Comparison of ENCODE assay signal across 8 mouse cellular contexts in genomic region chr1:121440535-121441381, GRCm38 (mm10). TPM values are rescaled to one million over a fixed set of nuclear protein-coding genes. Genes with fewer than 3 reads are reported as not detected.
DNase-seq lines count a peak whose midpoint lies in the region; TF ChIP-seq lines count a peak whose summit lies in the region.

No protein-coding gene starts in this region.

- peaks cover 6% of the 10 kb centered on the region; the same call in 1 of the 2 replicates for H3K4me1 ChIP-seq in E14TG2a.4 (replicated peaks; ENCODE audit: low read depth, low read length)
- no peaks in the 10 kb centered on the region for H3K4me1 ChIP-seq in lung, adult 2 months (ENCODE audit: control insufficient read depth, insufficient read depth, low read length)

- H3K27me3 ChIP-seq in E14TG2a.4 (ENCODE audit: insufficient read depth, low read length): no peaks in the 10 kb centered on the region

- H3K36me3 ChIP-seq in E14TG2a.4 (ENCODE audit: insufficient read depth, low read length): peaks cover 53% of the 10 kb centered on the region

- no peak overlapping the region for H3K4me3 ChIP-seq in E14TG2a.4 (replicated peaks; ENCODE audit: low read length)
- H3K4me3 ChIP-seq in layer of hippocampus, adult 2 months: no peak overlapping the region
- H3K4me3 ChIP-seq in lung, adult 2 months (replicated peaks; ENCODE audit: extremely low read depth, low read depth, low read length): no peak overlapping the region

- no peaks in the 10 kb centered on the region for H3K9me3 ChIP-seq in E14TG2a.4 (ENCODE audit: low read length)

- peak; percentile 77 for TF ChIP-seq CTCF in E14TG2a.4 (conservative IDR thresholded peaks at IDR 0.05; ENCODE audit: low read length)
- TF ChIP-seq CTCF in brain, embryonic 14.5 days (IDR thresholded peaks at IDR 0.05; ENCODE audit: borderline replicate concordance, extremely low read depth, insufficient read depth, insufficient read length): peak; percentile 87
- TF ChIP-seq CTCF in layer of hippocampus, adult 2 months (conservative IDR thresholded peaks at IDR 0.05): peak; percentile 95
- peak; percentile 82 for TF ChIP-seq CTCF in lung, adult 2 months (IDR thresholded peaks at IDR 0.05; ENCODE audit: insufficient read depth, low read length)

- no peak overlapping the region for H3K27ac ChIP-seq in layer of hippocampus, adult 2 months

- TF ChIP-seq POLR2A in brain, embryonic 14.5 days (IDR thresholded peaks at IDR 0.05; ENCODE audit: borderline replicate concordance, extremely low read depth, insufficient read depth, insufficient read length, poor library complexity, severe bottlenecking): no peak
- TF ChIP-seq POLR2A in lung, adult 2 months (IDR thresholded peaks at IDR 0.05; ENCODE audit: borderline replicate concordance, extremely low read depth, low read depth, low read length): no peak

- DNase-seq in brain, embryonic 14.5 days (ENCODE audit: low read depth): peak; percentile 87
- DNase-seq in fat pad, adult 2 months (ENCODE audit: extremely low read depth, low read depth, low spot score): peak; percentile 11
- peak; percentile 70 for DNase-seq in heart, postnatal 4 days
- peak; percentile 69 to 80 for DNase-seq in layer of hippocampus, adult 2 months (ENCODE audit: low spot score in 2 of 2)
- DNase-seq in lung, adult 2 months: peak; percentile 53
- DNase-seq in ovary, adult 18-20 months (ENCODE audit: low spot score): peak; percentile 12
- peak; percentile 72 for DNase-seq in thymus, postnatal 25 days

- 67% methylated on average over 13 of the region's 13 CpGs for WGBS in lung, adult 2 months

RNA-seq across cellular contexts. Expression of gene Ccdc93, which starts 9.9 kb away (rescaled TPM):
- 17.0 and 18.7 TPM in 2 replicates for polyA plus RNA-seq in brain, embryonic 14.5 days (2012; rRNA removed)
- 10 to 100 TPM; 11.2 to 13.0 TPM for total RNA-seq in heart, postnatal 4 days (2021)
- total RNA-seq in layer of hippocampus, adult 2 months (2021): 10 to 100 TPM; 30.1 to 32.4 TPM
- polyA plus RNA-seq in lung, adult 2 months (2012; rRNA removed): 5.8 and 8.1 TPM in 2 replicates

Comparison
In these comparisons a context has a peak if more than half of its experiments do, and no peak if none do; other contexts are left out.
1. DNase-seq: peak in every context shown above with its lines; median percentile 87 in brain, embryonic 14.5 days; 74 in layer of hippocampus, adult 2 months; 72 in thymus, postnatal 25 days; 70 in heart, postnatal 4 days; 53 in lung, adult 2 months; 12 in ovary, adult 18-20 months; 11 in fat pad, adult 2 months.